Mouse (Mus musculus) megakaryocyte, embryonic 14.5 days (primary cell): ENCODE results near the gene Nphp4.

Source experiments
- FLI1 ChIP-seq: IDR thresholded peaks from 2 replicates; pipeline ENCODE4 v1.6.1; 2012; ENCODE audit warnings: low read length, inconsistent platforms, mixed read lengths
- GATA1 ChIP-seq: IDR thresholded peaks from 3 replicates; pipeline ENCODE4 v1.6.1; 2012; ENCODE audit warnings: mixed read lengths, low read length, inconsistent platforms, borderline replicate concordance

DNA sequence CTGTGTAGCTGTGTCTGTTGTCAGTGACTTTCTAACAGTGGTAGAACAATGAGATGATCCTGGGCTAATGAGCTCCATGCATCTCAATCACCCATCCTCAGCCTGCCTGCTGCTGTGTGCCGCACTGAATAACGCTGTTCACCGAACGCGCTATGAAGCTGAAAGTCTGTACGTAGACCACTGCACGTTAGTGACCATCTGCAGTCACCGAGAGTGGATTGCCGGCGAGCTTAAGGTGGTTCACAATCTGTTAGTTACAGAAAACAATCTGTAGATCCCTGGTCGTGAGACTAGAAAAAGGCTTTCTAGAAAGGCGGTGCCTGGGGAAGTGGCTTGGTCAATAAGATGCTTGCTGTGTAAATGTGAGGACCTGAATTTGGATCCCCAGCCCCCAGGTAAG, 22.4 kb upstream of the Nphp4 start:
- TF ChIP-seq GATA1 (no peak), FLI1 (no peak)
